Mouse (Mus musculus): ENCODE data around the gene Gm49354. TPM values are rescaled to one million over a fixed set of nuclear protein-coding genes. Genes with fewer than 3 reads are reported as not detected.

Gm49354 gene
- polyA plus RNA-seq, 1 experiment = not detected

Other genes starting within 250 kb of the Gm49354 start
- gene Agtpbp1, start 197.0 kb downstream of the Gm49354 start, polyA plus RNA-seq (2012; ENCODE audit: insufficient read depth, insufficient read length, missing spikeins) = 38.1 and 46.3 TPM in 2 replicates
- gene Naa35, start 197.0 kb downstream of the Gm49354 start, polyA plus RNA-seq (2012; ENCODE audit: insufficient read depth, insufficient read length, missing spikeins) = 36.6 and 57.0 TPM in 2 replicates
- gene Golm1, start 106.4 kb downstream of the Gm49354 start, polyA plus RNA-seq (2012; ENCODE audit: insufficient read depth, insufficient read length, missing spikeins) = 5.4 and 7.6 TPM in 2 replicates
- gene 4921517D22Rik, start 88.1 kb downstream of the Gm49354 start, polyA plus RNA-seq (2012; ENCODE audit: insufficient read depth, insufficient read length, missing spikeins) = not detected in 2 replicates
- not detected in 2 replicates for gene Spata31d1a, start 71.9 kb downstream of the Gm49354 start, polyA plus RNA-seq (2012; ENCODE audit: insufficient read depth, insufficient read length, missing spikeins)
- not detected in 2 replicates for gene Spata31d1b, start 70.0 kb downstream of the Gm49354 start, polyA plus RNA-seq (2012; ENCODE audit: insufficient read depth, insufficient read length, missing spikeins)
- gene Spata31d1d, start 50.5 kb downstream of the Gm49354 start, polyA plus RNA-seq (2012; ENCODE audit: insufficient read depth, insufficient read length, missing spikeins) = not detected in 2 replicates
- not detected in 2 replicates for gene 1700014D04Rik, start 35.5 kb downstream of the Gm49354 start, polyA plus RNA-seq (2012; ENCODE audit: insufficient read depth, insufficient read length, missing spikeins)
- gene Isca1, start 12.4 kb downstream of the Gm49354 start, polyA plus RNA-seq (2012; ENCODE audit: insufficient read depth, insufficient read length, missing spikeins) = 286 and 370 TPM in 2 replicates
- 33.9 and 51.0 TPM in 2 replicates for gene Tut7, start 40.9 kb upstream of the Gm49354 start, polyA plus RNA-seq (2012; ENCODE audit: insufficient read depth, insufficient read length, missing spikeins)

Measured in brown adipose tissue, adult 24 weeks (tissue).